Mouse (Mus musculus): Measurements from ENCODE around the gene Car15.

The Car15 gene

GRCm38 (mm10) chr16:17833681-17834399 is 4.3 kb downstream of the Car15 start:
- DNase-seq (ENCODE audit: low read depth, low spot score) = peak; percentile 80

DNA sequence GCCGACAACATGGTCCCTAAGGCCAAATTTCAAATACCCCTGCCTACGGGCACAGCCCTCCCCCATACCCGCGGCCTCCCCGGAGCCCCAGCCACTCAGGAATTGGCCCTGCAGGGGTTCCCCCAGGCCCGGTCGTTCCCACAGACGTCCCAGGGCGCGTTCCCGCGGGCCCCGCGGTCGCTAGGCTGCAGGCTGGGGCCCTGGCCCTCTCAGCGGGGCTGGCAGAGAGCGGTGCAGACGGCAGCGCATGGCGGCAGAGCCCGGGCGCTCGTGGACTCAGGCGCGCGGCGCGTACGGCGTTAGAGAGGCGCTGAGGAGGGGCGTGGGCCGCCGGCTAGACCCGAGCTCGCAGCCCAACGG is 4.9 kb downstream of the Car15 start:
- peak; percentile 63 for DNase-seq (ENCODE audit: low read depth, low spot score)

GRCm38 (mm10) chr16:17832821-17833220 is 5.3 kb downstream of the Car15 start, which contains the start of gene B830017H08Rik:
Gene B830017H08Rik (plus strand): TSS chr16:17833121.
- DNase-seq (ENCODE audit: low read depth, low spot score) = no peak

DNA sequence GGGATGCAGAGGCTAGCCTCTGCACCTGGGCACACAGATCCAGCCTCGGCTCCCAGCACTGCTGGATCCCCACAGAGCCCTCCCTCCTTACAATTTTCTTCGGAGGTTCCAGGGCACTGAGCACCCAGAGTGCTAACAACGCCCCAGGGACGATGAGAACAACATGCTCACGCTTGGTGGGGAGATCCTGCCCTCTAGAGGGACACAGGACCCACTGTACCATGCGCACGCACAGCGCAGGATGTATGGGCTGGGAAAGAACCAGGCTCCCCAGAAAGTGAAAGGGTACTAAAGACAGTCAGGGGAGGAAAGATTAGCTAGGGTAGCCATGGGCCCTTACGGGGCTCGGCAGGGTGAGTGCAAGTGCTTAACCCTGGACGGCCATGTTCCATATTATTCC is 6.4 kb downstream of the Car15 start:
- DNase-seq (ENCODE audit: low read depth, low spot score) = peak; percentile 55

DNA sequence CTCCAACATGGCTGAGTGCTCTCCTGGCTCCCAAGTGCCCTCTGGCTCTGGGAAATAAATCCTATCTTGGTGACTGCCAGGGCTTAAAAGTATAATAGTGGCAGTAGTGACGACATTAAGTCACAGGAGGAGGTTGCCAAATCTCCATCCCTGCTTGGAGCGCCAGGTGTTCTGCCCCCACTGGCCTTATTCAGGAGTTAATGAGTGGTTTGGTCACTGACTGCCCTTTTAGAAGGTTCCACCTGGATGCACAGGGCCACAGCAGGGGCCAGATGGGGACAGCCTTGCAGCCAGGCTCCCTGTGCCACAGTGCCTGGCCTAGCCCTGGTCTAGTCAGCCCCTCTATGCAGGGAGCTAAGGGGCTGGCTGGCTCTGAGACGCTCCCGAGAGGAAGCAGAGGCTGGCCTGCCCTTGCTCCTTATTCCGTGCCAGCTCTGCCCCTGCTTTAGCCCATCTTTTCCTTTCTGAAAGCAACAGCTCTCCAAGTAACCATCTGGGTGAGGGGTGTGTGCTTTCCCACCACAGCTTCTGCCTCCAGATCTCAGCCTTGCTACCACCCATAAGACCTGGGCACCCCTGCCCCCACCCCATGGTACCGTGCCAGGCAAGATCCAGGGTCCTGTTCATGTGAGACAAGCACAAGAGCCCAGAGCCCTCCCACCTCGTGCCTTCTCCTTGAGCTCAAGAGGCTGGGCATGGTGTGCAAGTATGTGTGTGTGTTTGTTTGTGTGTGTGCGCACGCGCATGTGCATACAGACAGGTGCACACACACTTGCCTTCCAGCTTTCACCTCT is 7.6 kb downstream of the Car15 start:
- no peak for DNase-seq (ENCODE audit: low read depth, low spot score)

- DNase-seq (ENCODE audit: low read depth, low spot score) = no peak
Measured at GRCm38 (mm10) chr16:17828867-17829266, 9.3 kb downstream of the Car15 start.

DNA sequence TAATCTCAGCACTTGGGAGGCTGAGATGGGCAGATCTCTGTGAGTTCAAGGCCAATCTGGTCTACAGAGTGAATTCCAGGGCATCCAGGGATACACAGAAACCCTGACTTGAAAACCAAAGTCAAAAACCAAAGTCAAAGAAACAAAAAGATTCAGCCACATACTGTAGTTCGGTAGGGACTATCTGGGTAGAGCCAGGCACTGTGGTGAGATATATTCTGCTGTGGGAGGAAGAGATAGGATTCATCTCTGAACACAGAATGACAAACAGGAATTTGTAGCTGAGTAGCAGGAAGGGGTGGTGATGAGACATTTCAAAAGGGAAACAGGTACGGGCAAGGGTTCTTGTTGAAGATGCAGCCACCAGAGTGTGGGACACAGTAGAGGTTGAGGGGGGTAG is 9.9 kb downstream of the Car15 start:
- no peak for DNase-seq (ENCODE audit: low read depth, low spot score)

- no peak for DNase-seq (ENCODE audit: low read depth, low spot score)
Measured at GRCm38 (mm10) chr16:17826500-17826899, 11.7 kb downstream of the Car15 start.

DNA sequence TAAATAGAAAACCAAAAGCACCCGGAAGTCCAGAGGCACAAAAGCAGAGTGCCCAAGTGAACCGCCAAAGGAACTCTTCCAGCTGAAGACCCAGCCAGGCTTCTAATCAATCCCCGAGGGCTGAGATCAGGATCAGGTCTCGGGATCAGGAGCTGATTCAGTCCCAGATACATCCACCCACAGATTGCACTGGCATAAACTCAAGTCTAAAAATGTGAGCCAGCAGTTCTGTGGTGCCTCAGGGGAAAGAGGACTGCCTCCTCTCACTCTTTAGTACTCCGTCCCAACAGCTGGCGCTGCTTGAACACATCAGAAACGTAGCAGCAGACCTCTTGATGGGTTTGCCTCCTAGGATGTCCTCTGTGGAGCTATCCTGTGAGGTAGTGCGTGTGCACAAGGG is 21.6 kb downstream of the Car15 start:
- no peak for DNase-seq (ENCODE audit: low read depth, low spot score)

- DNase-seq (ENCODE audit: low read depth, low spot score) = peak; percentile 89
Measured at GRCm38 (mm10) chr16:17815411-17816402, 22.5 kb downstream of the Car15 start.

GRCm38 (mm10) chr16:17813173-17813572 is 25.0 kb downstream of the Car15 start:
- DNase-seq (ENCODE audit: low read depth, low spot score) = no peak

GRCm38 (mm10) chr16:17812120-17812519 is 26.0 kb downstream of the Car15 start:
- peak; percentile 62 for DNase-seq (ENCODE audit: low read depth, low spot score)

- DNase-seq (ENCODE audit: low read depth, low spot score) = no peak
Measured at GRCm38 (mm10) chr16:17809711-17810110, 28.5 kb downstream of the Car15 start.

GRCm38 (mm10) chr16:17809125-17809524 is 29.0 kb downstream of the Car15 start:
- no peak for DNase-seq (ENCODE audit: low read depth, low spot score)

DNA sequence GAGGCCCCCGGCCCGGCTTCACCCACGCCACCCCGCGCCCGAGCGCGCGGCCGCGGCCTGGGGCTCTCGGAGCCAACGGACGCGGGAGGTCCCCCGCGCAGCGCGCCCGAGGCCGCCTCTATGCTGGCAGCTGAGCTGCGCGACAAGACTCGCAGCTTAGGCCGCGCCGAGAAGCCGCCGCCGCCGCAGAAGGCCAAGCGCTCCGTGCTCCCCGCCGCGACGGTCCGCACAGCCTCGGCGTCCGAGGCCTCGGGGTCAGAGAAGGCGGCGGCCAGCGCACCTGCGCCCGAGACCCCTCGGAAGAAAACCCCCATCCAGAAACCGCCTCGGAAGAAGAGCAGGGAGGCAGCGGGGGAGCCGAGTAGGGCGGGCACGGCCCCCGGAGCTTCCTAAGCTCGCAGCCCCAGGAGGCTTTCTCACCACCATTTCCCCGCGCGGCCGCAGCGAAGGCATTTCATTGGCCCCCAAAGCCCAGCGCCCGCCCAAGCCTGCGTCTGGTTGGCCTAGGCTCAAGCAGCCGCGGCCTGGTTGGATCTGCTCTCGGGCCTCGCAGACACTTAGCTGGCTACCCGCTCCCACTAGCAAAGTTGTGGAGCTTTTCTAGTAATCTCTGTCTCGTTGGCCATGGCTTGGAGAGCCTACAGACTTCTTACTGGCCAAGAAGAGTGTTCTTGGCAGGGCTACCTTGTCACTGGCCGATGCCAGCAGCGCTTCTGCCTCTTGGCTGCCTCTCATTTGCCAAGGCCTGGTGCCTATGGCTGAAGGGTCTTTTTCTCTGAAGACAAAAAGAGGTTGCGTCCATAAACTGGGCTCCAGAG is 30.8 kb downstream of the Car15 start:
- peak; percentile 94 for DNase-seq (ENCODE audit: low read depth, low spot score)

DNA sequence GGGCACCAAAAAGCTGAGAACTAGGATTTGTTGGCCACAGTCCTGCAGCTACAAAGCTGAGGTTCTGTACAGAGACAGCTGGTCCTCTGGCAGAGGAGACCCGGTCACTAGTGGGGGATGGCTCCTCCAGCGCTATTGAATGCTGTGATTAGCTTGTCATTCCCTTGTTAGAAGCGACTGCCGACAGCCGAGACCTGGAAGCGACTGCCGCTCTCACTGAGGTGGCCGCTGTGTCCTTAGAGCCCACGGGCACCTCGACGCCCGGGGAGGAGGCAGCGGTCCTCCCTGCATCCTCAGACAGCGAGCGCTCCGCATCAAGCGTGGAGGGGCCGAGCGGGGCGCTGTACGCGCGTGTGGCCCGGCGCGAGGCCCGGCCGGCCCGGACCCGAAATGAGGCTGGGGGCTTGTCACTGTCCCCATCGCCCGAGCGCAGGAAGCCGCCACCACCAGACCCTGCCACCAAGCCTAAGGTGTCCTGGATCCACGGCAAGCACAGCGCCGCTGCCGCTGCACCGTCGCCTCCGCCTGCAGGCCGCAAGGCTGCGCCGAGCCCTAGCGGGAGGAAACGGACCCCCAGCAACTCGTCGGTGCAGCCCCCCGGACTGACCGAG is 31.5 kb downstream of the Car15 start:
- no peak for DNase-seq (ENCODE audit: low read depth, low spot score)

DNA sequence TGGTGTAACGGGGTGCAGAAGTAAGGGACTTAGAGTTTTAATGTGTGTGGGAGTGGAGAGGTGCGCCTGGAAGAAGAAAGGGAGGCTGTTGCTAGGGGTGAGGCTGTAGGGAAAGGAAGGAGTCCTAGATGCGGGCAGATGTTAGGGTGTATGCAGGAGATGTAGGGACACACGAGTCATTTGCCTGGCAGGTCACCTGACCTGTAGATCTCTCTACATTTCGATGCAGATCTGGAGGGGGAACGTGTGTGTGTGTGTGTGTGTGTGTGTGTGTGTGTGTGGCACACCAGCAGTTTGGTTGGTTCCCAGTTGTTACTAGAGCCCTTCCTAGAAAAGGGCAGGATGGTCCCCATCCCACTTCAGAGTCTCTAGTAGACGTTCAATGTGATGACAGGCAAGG is 33.2 kb downstream of the Car15 start:
- no peak for DNase-seq (ENCODE audit: low read depth, low spot score)

DNA sequence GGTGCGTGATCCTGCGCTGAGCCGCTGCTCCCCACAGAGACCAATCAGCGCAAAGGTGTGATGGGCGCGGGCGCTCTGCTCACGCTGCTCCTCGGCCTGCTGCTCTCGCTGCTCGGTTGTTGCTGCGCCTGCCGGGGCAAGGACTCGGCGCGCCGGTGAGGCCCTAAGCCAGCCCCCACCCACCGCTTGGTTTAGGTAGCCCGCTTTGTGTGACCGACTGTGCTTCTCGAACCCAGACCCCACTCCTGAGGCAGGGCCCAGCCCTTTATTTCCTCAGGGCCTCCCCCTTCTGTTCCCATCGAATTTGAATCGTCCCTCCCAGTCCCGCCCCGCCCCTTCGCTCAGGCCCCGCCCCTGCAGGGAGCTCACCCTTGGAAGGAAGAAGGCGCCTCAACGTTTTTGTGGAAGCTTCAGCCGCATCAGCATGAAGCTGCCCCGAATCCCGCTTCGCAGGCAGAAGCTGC is 33.7 kb downstream of the Car15 start:
- peak; percentile 87 for DNase-seq (ENCODE audit: low read depth, low spot score)

GRCm38 (mm10) chr16:17803675-17804448 is 34.3 kb downstream of the Car15 start:
- DNase-seq (ENCODE audit: low read depth, low spot score) = peak; percentile 15
